In the genomic region with DNA sequence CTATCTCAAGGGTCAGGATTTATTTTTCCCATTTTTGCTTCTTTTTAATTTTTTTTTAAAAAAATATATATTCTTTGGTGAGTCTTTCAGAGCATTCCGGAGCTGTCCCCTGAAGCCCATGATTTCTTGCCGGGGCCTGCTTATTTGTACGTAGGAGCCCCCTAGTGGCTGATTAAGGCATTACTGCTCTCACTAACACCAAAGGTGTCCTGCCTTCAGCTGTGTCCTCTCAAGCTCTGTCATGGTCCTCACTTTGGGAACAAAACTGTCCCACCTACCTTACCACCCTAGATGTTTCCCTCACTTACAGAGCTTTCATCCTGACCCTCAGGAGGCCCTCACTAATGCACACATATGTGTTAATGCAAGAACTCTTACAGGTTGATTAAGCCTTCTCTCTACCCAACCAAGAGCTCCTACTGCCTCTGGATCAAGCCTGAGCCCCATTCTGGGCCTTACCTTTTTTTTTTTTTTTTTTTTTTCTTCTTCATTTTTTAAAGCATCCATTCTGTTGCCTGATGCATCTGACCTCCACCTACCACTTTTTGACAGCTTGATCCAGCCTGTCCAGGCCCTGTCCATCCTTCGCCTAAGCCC, we compare ENCODE assay signal across 1 mouse cellular context.
A peak's percentile ranks its signal among the peaks of the same experiment; 100 is the strongest.
TF ChIP-seq lines count a peak whose summit lies in the region.

No protein-coding gene starts in this region.

TF ChIP-seq in MEL, 35 proteins besides CTCF, POLR2A, EP300 and RAD21 (continued from another document):
- TF ChIP-seq MXI1 (IDR thresholded peaks at IDR 0.05; ENCODE audit: low read depth, low read length), result peak; percentile 69
- no peak for TF ChIP-seq ZKSCAN1 (IDR thresholded peaks at IDR 0.05; ENCODE audit: low read depth, low read length)
- TF ChIP-seq HCFC1 (IDR thresholded peaks at IDR 0.05; ENCODE audit: low read depth, low read length), result peak; percentile 46; the same call in 1 of the 2 replicates
- no peak for TF ChIP-seq RCOR1 (IDR thresholded peaks at IDR 0.05; ENCODE audit: low read depth, low read length)
- TF ChIP-seq MAZ (IDR thresholded peaks at IDR 0.05; ENCODE audit: low read depth, low read length), result peak; percentile 78; the same call in 1 of the 2 replicates
- no peak for TF ChIP-seq ZMIZ1 (IDR thresholded peaks at IDR 0.05; ENCODE audit: low read depth, low read length)
- no peak; the same call in 1 of the 2 replicates for TF ChIP-seq MYC (IDR thresholded peaks at IDR 0.05; ENCODE audit: low read depth, low read length)
